Comparison of ENCODE assay signal across 27 mouse cellular contexts in the genomic region with DNA sequence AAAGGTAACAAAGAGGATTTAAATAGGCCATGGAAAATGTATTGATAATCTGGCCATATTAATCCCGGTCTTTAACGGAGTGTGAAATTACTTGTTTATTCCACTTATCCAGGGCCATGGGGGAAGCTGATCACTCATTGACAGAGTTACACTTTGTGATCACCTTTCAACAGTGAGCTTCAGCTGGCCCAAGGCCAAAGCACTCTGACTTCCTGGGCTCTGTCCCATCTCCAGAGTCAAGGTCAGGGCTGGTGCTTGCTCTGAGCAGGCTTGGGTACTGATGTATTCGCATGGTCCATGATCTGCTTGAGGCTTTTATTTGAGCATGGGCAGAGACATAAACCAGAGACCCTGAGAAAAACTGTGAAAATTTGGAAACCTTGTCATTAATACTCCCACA.
A peak's percentile ranks its signal among the peaks of the same experiment; 100 is the strongest.
DNase-seq lines count a peak whose midpoint lies in the region; ATAC-seq and TF ChIP-seq lines count a peak whose summit lies in the region.
"Had no signal": no experiment of that assay in that cellular context is flagged by ENCODE, and none has a peak within 500 bp of the region (broad histone marks: within the 10 kb centered on the region; RNA-seq: fewer than 3 reads in every experiment).

No protein-coding gene starts in this region.

- TF ChIP-seq POLR2A in kidney, adult 2 months (IDR thresholded peaks at IDR 0.05; ENCODE audit: low read depth, low read length): no peak

- no peak overlapping the region for H3K9ac ChIP-seq in kidney, embryonic 16.5 days (replicated peaks; ENCODE audit: low read length)
- H3K9ac ChIP-seq: hindbrain, embryonic 14.5 days; liver, embryonic 15.5 days; lung, embryonic 15.5 days had no signal

- no peaks in the 10 kb centered on the region for H3K36me3 ChIP-seq in kidney, adult 2 months (ENCODE audit: control insufficient read depth, insufficient read depth, low read length)
- H3K36me3 ChIP-seq in kidney, embryonic 16.5 days (ENCODE audit: insufficient read depth, low read length): no peaks in the 10 kb centered on the region
- H3K36me3 ChIP-seq: G1E; liver, embryonic 15.5 days; lung, embryonic 15.5 days had no signal

- WGBS in kidney, adult 2 months: 56% methylated on average over 3 of the region's 3 CpGs
- WGBS in kidney, embryonic 16.5 days: 87% methylated on average over 3 of the region's 3 CpGs

- no peaks in the 10 kb centered on the region for H3K4me1 ChIP-seq in kidney, adult 2 months (ENCODE audit: control insufficient read depth, insufficient read depth, low read length)
- no peaks in the 10 kb centered on the region for H3K4me1 ChIP-seq in kidney, embryonic 16.5 days (ENCODE audit: insufficient read depth, low read length)
- H3K4me1 ChIP-seq: liver, embryonic 15.5 days; lung, embryonic 15.5 days had no signal

- no peak for TF ChIP-seq CTCF in kidney, adult 2 months (conservative IDR thresholded peaks at IDR 0.05; ENCODE audit: insufficient read depth, insufficient read length, low read depth, low read length)

- H3K27me3 ChIP-seq in kidney, adult 2 months (replicated peaks; ENCODE audit: control insufficient read depth, insufficient read depth, low read length): no peaks in the 10 kb centered on the region
- no peaks in the 10 kb centered on the region for H3K27me3 ChIP-seq in kidney, embryonic 16.5 days (ENCODE audit: insufficient read depth, low read length)
- H3K27me3 ChIP-seq: liver, embryonic 15.5 days; lung, embryonic 15.5 days had no signal

- H3K4me2 ChIP-seq in kidney, embryonic 16.5 days (replicated peaks; ENCODE audit: low read depth, low read length): no peak overlapping the region
- H3K4me2 ChIP-seq: heart, embryonic 11.5 days; hindbrain, embryonic 14.5 days; liver, embryonic 15.5 days; lung, embryonic 15.5 days; midbrain, embryonic 11.5 days had no signal

- no peak for ATAC-seq in kidney, embryonic 16.5 days (ENCODE audit: low FRiP score, low TSS enrichment)
- ATAC-seq: forebrain, embryonic 16.5 days; intestine, postnatal 0 days; midbrain, embryonic 16.5 days had no signal

- peak; percentile 10 for DNase-seq in adrenal gland, postnatal 10 days
- DNase-seq in adrenal gland, postnatal 25 days: no peak
- DNase-seq in kidney, adult 2 months: peak; percentile 94
- DNase-seq in kidney, adult 9 months: peak; percentile 95
- peak; percentile 92 to 93 for DNase-seq in kidney, postnatal 36 days
- no peak for DNase-seq in right cerebral cortex, postnatal 36 days (ENCODE audit: low spot score in 2 of 2)
- DNase-seq: cerebellum, adult 8-10 months; gastrocnemius, adult 2 months; gastrocnemius, postnatal 36 days; heart, adult 18-20 months; layer of hippocampus, postnatal 36 days; left cerebral cortex, postnatal 4 days; lung, postnatal 36 days; right cerebral cortex, postnatal 4 days; thymus, postnatal 4 days had no signal

- no peak overlapping the region for H3K4me3 ChIP-seq in kidney, adult 2 months (ENCODE audit: insufficient read depth, low read depth, low read length)
- H3K4me3 ChIP-seq in kidney, embryonic 16.5 days (ENCODE audit: low read length): no peak overlapping the region
- H3K4me3 ChIP-seq: erythroblast, embryonic 14.5 days; gastrocnemius, adult 2 months; liver, embryonic 15.5 days; lung, embryonic 15.5 days had no signal

- H3K27ac ChIP-seq in kidney, adult 2 months (ENCODE audit: insufficient read depth, low read depth, low read length): no peak overlapping the region
- H3K27ac ChIP-seq in kidney, embryonic 16.5 days (ENCODE audit: low read length): no peak overlapping the region
- H3K27ac ChIP-seq: gastrocnemius, adult 2 months; hindbrain, embryonic 14.5 days; liver, embryonic 15.5 days; lung, embryonic 15.5 days; stomach, postnatal 0 days had no signal

- no peaks in the 10 kb centered on the region for H3K9me3 ChIP-seq in kidney, embryonic 16.5 days (ENCODE audit: low read length)
- H3K9me3 ChIP-seq: liver, embryonic 15.5 days; lung, embryonic 15.5 days had no signal

Comparison
In these comparisons a context has a peak if more than half of its experiments do, and no peak if none do; other contexts are left out.
1. DNase-seq: peak in adrenal gland, postnatal 10 days (single experiment), kidney, adult 2 months (single experiment), kidney, adult 9 months (single experiment) and kidney, postnatal 36 days (2 of 2); none in adrenal gland, postnatal 25 days (single experiment) and right cerebral cortex, postnatal 36 days (0 of 2).